Mouse (Mus musculus) kidney, postnatal 36 days (tissue): ENCODE measurements around the gene Casr.

Source experiments
- DNase-seq, 2 experiments: peaks; one replicate each; pipeline ENCODE4 v3.0.0; 2021 to 2022; ENCODE audit warnings: mixed read lengths in 2 of 2

Casr gene

DNA sequence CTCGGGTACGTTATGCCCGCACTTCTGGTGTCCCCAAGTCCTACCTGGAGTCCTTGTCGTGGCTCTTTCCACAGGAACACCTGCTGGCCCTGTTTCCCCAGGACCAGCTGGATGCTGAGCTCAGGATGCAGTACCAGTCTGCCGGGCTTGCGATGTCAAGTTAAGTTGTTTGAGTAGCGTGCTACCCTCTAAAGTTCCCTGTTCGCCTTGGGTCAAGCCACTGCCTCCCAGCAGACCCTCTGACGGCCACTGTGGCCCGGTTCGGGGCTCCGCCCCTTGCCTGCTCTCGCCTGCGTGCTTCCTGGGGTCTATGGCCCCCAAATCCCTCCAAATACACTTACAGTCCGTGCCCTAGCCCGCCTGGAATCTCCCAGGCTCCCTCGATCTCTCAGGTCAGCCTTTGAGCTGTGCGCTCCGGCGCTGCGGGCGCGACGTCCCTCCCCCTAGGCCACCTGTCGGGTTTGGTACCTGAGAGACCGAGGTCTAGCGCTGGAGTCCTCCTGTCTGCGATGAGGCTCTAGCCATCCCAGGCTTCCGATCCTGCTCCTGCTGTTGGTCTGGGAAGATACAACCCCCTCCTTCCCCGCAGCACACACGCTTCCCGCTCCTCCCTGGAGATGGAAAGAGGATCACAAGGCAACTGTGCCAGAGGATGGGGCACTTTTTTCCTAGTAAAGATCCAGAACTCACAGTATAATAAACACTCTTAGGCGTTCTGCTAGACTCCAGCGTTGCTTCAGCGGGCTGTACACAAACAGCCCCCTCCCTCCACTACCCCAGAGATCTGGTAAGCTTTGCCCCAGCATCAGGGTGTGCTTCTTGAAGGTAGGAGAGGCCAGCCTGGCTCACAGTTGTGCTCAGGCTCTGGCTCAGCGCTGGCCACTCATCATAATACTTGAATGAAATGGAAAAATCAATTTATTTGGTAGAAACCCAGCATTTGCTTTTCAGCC is at the start of gene Casr:
Gene Casr (minus strand): TSS at position 756 of the 953 bp plus-strand sequence.
- peak in 1 of 2 experiments; percentile 19 for DNase-seq

DNA sequence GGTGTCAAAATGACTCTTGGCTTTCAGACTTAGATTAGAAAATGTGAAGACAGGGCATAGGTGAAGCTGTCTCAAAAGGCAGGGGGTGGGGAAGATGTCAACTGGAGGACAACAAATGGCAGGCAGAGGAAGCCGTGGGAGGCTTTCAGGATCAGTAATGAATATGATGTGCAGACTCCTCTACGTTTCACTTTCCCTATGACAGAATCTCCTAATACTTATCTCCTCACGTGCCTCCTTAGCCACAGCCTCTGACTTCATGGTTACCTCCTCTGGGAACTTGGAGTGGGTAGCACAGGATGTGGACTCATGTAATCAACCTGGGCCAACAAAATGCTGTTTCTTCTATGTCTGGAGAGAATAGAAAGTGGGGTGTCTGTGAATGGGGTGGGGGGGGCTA is 40.7 kb upstream of the Casr start:
- DNase-seq = no peak

DNA sequence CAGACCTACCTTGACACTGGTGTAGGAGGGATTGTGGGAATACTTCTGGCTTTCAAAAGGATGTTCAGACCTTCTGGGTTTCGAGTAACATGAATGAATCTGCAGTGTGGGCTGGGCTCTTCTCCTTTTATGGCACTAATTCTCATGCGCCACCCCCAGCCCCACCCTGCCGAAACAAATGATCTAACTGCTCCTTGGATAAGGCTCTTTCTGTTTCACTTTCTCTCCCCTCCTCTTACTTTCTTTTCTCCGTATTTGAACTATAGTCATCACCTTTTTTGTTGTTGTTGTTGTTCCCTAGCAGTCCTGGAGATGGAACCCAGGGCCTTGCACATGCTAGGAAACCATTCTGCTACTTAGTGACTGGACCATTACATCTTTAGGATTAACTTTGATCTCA is 36.3 kb upstream of the Casr start:
- no peak for DNase-seq

DNA sequence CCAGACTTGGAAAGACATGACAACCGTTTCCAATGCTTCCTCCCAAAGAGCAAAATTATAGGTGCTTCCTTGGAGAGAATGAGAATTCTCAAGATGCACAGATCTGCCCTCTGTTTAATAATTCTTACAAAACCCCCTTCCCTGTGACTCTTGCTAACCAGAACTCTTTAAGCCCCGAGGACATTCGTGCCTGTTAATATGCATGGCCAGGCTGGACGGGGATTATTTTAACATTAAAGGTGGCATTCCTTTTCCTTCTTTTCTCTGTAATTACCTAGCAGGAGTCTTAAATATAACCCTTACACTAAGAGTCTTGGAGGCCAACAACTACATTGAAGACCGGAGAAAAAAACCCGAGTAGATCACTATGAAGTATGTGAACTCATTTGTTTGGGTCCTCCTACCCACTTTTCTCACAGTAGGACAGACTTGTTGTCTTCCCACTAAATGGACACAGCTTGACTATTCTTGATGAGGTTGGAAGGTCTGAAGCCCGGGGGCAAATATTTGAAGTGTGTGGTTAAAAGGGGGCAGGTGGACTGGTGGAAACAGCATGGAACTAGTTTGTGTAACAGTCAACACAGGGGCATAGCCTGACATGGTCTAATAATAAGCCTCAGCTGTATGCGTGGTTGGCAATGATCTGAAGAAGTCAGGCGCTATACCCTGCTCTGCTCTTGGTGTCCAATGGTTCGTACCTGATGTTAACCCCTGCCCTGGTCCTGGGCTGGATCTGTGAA is 34.9 kb upstream of the Casr start:
- peak; percentile 41 to 51 for DNase-seq

DNA sequence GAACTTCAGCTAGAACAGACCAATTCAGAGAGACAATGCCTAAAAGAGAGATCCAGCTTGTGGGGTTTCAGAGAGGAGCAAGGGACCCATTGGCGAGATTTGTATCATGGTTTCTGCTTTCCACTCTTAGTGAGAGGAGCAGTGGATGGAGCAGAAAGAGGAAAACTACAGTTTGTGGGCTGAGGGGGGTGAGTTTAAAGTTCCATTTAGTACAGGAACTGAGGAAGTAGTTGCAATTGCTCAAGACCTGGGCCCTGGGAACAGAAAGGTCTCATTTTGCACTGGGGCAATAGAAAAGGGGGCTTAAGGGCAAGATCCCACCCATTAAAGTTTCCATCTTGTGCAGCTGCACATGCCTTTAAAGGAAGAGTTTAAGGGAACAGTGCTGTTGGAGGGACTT is 28.0 kb upstream of the Casr start:
- no peak for DNase-seq

DNA sequence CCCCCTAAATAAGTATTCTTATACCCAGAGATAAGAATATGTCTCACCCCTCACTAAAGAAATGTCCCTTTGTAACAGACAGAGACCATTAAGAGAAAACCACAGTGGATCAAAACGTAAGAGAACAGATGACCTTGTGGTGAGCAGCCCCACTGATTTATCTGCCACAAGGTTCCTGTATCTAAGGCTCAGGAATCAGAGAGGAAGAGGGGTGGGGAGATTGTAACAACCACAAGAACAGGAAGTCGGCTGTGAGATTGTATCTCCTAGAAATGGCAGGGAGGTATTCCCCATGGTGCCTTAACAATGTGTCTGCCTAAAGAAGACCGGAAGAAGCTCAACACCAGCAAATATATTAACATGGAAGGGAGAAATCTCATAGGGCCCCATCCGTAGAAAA is 26.0 kb upstream of the Casr start:
- DNase-seq = no peak

DNA sequence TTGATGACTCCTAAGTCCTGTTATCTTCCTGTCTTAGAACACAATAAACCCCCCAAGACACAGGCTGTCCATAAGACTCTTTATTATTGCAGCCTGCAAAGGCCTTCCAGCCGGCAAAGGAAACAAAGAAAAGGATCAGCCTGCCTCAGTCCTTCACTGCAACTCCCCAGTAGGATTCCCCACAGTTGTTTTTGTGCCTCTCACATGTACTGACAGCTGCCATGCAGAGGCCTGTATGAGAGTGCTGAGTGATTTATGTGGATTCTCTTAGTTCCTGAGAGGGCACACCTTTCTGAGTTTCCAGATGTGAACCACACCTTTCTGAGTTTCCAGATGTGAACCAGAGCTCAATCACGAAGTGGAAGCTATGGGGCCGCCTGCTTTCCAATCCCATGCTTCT is 20.1 kb upstream of the Casr start:
- DNase-seq = no peak

DNA sequence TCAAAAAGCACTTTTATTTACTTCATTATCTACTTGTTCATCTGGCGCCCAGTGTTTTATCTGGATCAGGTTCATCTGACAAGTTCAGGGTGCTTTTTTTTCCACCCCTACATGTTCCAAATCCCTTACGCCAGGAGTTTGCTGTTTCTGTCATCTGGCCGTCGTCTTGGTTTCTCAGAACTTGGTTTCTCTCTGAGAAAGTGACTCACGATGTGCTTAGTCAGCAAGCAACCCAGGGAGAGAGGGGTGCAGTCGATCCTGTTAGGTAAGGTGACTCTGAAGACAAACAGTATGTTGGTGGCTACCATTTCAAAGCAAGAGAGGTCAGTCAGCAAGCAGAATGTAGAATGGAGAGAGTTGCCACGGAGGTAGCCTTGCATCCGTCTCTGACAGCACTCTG is 10.0 kb upstream of the Casr start:
- DNase-seq = no peak

DNA sequence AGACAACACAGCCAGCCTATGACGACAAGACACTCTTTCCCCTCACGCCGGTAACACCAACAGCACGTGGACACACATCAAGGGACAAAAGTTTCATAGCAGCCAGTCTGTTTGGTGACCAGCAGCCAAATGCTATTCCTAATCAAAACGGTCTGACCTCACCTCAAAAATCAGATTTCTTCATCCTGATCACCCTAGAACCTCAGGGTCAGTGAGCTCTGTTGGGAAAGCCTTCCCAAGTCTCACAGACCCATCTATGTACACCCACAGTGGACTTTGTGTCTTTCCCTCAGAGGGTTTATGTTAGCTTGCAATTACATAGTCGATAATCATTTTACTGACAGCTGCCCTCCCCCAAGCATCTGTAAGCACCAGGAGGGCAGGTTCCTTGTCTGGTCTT is 2.4 kb downstream of the Casr start:
- DNase-seq = no peak

DNA sequence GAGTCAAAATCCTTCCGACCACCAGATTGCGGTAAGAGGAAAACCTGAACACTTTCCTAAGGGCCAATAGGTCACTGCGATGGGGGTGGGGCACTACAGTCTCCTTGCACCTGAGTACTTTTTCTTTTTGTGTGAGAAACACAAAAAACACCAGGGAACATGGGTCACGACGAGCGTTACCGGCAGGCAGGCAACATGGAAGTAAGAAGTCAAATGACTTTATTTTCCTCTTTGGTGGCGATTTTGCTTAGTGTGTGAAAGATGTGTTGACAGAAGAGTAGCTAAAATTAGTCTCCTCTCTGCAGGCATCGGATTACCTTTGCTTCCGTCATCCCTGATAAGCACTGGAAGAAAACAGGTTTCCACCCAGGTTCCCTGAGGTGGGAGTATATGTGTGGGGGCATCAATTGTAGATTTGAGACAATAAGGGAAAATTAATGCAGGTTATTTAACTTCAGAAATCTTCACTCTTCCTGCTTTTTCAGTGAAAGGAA is 6.2 kb downstream of the Casr start:
- no peak for DNase-seq

DNA sequence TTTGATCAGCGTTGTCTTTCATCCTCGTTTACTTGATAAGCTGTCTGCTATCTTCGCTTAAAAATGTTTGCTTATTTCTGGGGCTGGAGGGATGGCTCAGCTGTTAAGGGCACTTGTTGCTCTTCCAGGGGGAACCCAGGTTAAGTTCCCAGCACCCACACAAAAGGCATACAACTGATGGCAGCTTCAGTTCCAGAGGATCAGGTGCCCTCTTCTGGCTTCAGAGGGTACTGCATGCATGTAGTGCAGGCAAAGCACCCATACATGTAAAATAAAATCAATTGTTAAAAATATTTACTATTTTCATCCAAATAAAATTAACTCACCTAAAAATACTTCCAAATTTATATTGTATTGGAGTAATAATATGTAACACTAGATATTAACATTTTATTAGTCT is 8.3 kb downstream of the Casr start:
- no peak for DNase-seq

DNA sequence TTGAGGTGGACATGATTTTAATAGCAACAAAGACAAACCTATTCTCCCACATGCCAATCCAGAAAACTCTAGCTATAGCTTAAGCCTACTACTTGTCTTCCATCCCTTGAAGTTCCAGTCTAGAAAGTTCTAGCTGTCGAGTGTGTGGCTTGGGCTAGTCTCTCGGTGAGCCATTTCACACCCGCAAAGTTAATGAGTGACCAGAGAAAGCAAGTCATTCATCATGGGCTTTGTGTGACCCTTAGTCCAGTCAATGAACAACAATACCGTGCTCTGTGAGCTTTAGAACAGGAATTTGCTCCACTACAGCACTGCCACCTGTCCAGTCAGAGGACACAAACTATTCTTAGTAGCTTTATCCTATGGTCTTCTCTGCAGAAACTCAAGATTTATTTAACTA is 16.6 kb downstream of the Casr start:
- peak; percentile 76 to 92 for DNase-seq

DNA sequence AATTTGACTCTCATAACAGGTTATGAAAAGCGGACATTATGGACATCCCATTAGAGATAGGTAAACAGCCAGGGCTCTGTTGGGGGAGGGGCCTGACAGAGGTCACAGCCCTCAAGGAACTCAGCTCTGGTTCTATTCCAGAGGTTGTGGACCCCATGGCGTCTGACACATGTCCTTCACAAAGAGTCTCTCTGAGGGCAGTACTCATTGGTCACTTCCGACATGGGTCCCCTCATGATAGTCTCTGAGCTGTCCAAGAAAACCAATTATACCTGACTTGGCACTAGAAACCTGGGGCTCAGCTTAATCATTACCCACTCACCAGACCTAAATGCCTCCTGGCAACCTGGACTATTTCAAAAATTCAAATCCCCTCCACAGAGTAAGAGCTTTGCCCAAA is 18.9 kb downstream of the Casr start:
- peak; percentile 70 to 82 for DNase-seq

DNA sequence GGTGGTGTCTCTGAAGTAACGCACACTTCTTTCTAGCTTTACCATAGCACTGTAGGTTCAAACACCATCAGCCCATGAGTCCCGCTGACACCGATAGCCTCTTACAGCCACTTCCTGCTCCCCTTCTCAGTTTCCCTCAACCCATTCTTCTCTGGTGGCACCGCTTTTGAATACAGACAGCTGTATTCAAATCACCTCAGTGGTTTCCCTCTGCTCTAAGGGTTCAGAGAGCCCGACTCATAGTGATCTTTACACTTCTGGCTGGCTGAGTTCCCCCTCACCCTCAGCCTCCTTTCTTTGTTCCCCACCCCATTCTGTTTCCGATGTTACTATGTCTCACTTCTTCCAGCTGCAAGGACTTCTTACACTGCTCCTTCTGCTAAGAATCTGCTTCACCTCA is 21.1 kb downstream of the Casr start:
- no peak for DNase-seq

DNA sequence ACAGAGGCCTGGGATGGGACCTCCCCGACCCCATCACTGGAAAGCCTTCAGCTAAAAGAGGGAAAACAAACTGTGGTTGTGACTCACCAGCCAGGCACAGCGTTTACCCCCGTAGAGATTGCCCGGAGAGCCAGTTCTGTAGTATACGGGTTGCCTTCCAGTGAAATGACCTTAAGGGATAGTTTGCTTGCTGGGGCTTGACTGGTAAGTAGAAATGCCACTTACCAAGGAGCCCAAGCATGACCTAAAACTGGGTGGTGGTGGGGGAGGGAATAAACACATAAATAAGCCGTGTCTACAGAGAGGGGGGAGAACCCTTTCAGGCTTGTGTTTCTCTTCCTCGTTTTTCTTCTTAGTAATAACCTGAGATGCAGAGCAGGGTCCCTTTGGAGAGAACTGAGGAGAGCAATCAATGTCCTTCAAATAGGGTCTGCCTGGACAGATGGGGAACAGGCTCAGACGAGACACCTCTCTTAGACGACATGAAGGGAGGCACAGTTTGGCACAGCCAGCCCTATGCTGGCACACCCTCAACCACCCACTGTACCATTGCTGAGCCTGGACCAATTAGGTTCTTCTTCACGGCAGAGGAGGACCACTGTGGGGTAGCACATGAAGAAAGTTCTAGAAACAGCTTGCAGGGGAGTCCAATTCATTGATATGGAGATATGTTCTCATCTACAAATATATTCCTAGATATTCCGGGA is 28.8 kb downstream of the Casr start:
- DNase-seq = peak; percentile 29 to 69

DNA sequence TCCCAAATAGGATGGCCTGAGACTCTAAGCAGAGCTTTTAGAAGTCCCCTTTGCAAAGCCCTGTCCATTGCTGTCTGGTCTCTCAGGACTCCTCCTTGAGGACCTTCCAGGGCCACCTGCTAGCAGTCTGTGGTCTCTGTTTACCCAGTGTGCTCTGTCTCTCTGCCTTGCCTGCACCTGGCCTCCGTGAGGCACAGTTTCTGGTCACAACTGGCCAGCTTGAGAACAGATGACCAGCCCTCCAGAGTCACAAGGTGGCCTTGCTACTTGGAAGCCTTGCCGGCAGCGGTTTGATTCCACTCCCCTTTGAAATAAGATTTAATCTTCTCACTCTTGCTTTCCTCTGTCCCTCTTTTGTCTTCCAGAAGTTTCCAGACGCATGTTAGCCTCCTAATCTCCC is 29.9 kb downstream of the Casr start:
- DNase-seq = peak; percentile 29 to 49

DNA sequence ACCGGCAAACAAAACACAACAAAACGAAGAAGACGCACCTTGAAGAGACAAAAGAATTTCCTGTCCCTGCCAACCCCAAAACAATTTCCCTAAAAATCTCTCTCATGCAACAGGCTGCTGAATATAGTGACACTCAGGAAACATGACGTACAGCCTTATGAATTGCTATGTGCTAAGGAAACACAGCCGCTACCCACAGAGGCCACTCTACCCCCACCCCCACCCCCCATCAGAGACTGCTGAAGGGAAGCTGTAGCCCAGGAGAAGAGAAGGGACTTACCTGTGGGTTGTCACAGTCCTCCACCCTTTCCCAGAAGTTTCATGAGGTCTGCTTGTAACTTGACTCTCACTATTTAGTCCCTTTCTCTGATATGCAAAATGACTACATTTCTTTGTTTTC is 30.3 kb downstream of the Casr start:
- DNase-seq = no peak

DNA sequence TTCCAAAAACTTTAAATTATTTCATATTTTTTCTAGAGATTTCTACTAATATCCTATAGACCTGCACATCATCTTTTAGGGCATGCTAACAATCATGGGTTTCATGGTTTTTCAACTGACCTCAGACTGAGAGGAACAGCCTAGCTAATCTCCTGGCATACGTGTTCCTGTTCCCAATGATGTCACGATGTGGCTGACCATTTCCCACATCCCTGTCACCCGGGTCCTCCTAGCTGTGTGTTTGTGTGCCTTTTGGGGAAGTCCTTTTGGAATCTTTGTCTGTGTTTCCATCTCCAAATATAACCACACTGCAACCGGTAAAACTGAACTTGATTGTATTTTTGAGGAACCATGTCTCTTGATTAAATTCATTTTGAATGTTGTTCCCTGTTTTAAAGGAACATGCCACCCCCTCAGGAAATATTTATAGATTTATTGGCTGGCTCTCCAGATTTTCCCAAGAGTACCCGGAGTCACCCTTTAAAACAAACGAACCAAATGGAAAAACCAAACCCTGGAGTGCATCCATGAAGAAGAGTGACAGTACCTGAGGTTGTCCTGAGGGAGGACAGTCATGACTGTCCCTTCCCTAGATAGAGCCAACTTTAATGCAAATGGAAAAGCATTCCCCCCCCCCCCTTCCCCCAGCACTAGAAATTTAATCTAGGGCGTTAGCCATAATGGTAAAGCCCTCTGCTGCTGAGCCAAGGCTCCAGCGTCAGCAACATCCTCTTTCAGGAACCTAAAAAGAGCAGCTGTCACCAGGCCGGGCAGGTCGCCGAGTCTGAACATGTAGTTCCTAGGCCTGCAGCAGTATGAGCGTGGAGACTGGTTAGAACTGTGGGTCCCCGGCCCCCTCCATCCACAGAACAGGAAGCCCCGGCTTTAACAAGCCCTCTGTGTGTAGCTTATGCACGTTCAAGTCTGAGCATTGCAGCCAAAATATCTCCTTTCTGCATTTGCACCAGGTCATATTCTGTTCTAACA is 31.1 kb downstream of the Casr start:
- DNase-seq = peak in 1 of 2 experiments; percentile 41

DNA sequence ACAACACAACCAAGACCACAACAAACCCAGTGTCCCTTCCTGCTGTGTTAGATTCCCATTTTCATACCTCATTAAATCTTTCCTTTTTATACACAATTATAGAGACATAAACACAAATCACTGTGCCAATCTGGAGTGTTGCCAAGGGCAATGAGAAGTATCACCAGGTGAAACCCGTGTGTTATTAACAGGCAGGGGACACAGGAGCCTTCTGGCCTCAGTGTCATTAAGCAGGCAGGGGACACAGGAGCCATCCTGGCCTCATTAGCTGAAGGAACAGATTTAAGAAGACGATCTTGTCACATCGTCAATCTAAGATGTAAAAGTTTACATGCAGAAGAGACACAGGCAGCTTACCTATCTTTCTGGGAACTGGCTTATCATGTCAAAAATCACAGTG is 33.1 kb downstream of the Casr start:
- DNase-seq = no peak

DNA sequence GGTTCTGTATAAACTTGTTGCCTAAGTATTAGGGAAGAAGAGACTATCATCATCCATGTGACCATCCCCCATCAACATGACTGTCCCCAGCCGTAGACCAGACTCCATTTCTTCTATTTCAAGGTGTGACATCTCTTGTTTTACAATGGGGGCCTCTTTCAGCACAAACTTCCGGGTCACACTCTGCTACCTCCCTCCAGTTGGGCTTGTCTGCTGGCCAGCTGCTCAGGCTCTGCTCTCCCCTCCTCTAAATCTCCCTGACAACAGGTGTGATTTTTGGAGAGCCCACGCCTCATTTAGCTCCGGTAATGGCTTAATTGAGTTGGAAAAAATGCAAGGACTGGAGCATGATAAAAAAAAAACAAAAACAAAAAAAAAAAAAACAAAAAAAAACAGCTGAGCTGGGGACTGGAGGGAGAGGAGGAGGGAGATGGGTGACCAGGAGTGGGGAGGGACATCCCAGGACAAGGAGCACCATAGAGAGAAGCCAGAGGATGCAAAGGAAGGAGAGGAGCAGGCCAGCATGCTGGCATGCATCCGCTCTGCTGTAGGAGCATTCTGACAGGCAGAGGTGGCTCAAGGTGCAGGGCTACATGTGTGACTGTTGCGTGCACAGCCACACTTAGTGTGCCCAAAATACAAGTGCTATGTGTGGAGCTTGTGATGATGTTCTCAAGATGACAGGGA is 35.2 kb downstream of the Casr start:
- no peak for DNase-seq

DNA sequence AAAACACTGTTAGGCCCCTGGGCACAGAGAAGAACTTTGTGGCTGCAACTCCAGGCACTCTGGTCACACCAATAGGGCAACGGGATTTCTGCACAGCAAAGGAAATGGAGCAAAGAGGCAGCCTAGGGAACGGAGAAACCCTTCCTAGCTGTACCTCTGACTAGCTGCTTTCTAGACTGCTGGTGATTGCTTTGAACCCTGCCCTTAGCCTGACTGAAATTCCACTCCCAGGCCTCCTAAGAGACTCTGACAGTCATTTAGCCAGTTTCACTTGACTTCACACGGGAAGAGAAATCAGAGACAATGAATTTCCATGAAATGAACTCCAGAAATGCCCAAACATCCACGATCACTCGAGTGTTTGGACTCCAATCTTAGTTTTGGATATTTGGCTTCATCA is 38.8 kb downstream of the Casr start:
- peak; percentile 18 to 43 for DNase-seq
